In the genomic region with DNA sequence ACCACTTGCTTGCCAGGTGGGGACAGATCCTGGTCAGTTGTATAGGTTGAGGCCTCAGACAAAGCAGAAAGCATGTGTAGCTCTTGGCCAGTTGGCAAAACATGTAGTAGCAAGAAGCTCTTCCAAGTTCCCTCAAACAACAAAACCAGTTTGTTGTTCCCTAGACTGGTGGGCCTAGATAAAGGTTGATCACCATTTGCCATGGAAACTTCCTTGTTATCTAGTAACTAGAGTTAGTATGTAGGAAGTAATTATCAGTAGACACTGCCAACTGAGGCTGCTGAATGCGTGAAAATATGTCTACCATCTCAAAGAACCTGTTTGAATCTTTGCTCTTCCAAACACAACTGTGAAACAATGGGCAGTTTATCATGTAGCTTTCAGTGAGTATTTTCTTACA, we compare ENCODE assay signal across 12 mouse cellular contexts.
"Had no signal": no experiment of that assay in that cellular context is flagged by ENCODE, and none has a peak within 500 bp of the region (broad histone marks: within the 10 kb centered on the region; RNA-seq: fewer than 3 reads in every experiment).

No protein-coding gene starts in this region.

- H3K9me3 ChIP-seq: liver, embryonic 13.5 days had no signal

- H3K27me3 ChIP-seq: liver, embryonic 13.5 days had no signal

- H3K4me2 ChIP-seq: liver, embryonic 13.5 days; midbrain, embryonic 11.5 days had no signal

- H3K4me1 ChIP-seq: liver, embryonic 13.5 days had no signal

- H3K36me3 ChIP-seq: liver, embryonic 13.5 days had no signal

- H3K27ac ChIP-seq: left cerebral cortex, adult 2 months; liver, embryonic 13.5 days had no signal

- H3K4me3 ChIP-seq: left cerebral cortex, adult 2 months; liver, embryonic 13.5 days had no signal

- DNase-seq: kidney, postnatal 10 days; kidney, postnatal 36 days; layer of hippocampus, postnatal 36 days; liver, embryonic 13.5 days; lung, adult 2 months; lung, postnatal 14 days; lung, postnatal 4 days; midbrain, embryonic 14.5 days; thymus, adult 18-20 months; thymus, postnatal 36 days had no signal

- H3K9ac ChIP-seq: liver, embryonic 13.5 days had no signal
